Mouse (Mus musculus) urinary bladder, postnatal 25 days (tissue): ENCODE measurements around the gene Clstn3.
"Not testable (repeated sequence)": the region's sequence is repeated elsewhere in the genome, so short reads cannot be mapped to it uniquely, and the experiment has no call there.

Experiments
- DNase-seq: peaks from one replicate; pipeline ENCODE4 v3.0.0; 2022; ENCODE audit warnings: low spot score

Clstn3 gene

DNA sequence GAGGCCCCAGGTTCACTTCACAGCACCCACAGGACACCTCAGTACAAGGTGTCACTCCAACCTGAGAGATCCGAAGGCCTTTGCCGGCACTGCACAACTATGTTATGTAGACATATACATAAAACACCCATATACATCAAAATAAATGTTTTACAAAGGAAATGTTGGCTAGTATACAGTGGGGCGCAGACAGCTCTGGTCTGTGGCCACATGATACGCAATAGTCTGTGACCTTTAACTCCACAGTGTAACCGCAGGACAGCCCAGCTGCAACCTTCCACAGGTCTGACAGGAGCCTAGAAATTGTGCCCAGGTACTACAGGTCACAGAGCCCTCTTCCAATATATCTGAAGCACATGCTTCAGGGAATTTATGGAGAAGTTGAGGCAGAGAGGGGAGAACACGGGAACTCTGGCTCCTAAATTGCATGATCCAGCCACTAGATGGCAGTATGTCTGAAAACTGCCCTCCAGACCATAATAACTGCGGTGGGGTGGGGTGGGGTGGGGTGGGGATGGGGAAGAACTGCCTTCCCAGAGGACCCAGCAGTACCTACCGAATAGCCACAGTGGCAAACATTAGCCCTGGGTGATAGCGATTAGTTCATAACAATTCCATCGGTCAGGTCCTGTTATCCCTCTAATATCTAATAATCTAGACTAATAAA is 16.3 kb downstream of the Clstn3 start:
- no peak for DNase-seq

DNA sequence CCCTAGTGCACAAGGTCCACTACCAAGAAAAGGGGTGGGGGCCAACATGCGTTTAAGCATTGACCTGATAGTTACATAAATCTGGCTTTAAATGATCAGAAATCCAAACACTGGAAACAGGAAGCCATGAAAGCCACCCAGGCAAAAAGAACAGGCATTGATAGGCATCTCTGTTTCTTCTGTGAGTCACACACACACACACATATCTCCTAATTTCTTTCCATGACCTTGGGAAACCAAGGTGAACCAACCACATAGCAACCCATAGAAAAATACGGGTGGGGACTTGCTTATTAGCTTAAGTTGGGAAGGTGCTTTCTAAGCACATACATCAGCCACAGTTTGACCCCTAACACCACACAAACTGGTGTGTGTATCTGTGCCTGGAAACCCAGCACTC is 17.2 kb downstream of the Clstn3 start:
- DNase-seq, result no peak

DNA sequence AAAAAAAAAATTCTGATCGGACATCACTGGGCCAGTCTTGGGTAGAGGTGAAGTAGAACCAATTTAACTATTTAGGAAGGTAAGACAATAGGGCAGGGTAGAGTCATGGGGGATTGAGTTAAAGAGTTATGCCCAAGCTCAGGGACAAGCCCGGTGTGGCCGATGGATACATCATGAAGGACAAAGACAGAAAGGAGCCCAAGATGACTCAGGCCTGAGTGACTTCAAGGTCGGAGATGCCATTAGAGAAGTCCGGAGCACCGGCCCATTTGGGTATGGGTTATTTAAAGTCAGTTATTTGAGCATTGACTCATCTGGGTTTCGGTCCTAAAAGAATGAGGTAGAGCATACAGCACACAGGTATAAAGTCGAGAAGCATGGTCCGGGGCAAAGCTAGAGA is 18.1 kb downstream of the Clstn3 start:
- DNase-seq, result no peak

DNA sequence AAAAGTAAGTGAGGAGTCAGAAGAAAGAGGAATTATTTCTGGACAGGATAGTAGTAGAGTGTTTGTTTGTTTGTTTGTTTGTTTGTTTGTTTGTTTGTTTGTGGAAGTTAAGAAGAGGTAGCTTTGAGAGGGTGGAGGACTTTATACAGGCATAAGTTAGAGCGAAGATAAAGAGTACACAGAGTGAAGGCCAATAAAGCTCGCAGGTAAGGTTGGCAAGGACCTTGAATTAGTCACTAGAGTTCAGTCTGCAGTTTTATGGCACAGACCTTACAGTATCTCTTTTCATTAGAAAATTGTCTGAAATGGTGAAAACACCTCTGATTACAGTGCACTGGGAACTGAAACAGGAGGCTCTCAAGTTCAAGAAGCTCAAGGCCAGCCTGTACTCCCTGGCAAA is 18.6 kb downstream of the Clstn3 start:
- DNase-seq, result no peak

DNA sequence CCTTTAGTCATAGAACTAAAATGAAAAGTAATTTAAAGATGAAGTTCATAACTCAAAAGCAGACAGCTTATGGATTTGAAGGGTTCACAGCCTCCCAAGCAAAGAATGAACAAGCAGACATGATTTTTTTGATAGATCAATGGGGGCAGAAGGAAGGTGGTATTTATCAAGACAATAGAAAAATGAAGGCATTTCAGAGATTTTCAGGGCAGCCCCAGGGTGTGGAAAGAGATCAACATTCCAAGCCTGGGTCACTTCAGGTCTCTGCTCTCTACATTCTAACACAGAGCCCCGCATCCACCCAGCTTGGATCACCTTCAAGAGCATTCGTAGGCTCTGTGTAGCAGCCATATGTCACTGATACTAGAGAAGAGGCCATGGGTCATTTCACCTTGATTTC is 21.3 kb downstream of the Clstn3 start:
- DNase-seq, result no peak

DNA sequence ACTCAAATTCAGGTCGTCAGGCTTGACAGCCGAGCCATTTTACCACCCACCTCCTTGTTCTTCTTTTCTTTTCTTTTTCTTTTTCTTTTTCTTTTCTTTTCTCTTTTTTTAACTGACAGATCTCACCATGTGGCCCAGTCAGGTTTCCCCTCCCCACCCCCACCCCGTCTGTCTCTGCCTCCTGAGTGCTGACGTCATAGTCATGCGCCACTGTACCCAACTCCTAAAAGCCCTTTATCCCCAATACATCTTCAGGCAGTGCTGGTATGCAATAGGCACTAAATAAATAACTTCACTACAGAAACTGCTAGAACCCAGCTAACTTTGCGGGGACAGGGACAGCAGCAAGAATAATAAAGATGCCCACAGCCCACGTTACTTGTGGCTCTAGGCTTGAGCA is 28.3 kb downstream of the Clstn3 start:
- no peak for DNase-seq

DNA sequence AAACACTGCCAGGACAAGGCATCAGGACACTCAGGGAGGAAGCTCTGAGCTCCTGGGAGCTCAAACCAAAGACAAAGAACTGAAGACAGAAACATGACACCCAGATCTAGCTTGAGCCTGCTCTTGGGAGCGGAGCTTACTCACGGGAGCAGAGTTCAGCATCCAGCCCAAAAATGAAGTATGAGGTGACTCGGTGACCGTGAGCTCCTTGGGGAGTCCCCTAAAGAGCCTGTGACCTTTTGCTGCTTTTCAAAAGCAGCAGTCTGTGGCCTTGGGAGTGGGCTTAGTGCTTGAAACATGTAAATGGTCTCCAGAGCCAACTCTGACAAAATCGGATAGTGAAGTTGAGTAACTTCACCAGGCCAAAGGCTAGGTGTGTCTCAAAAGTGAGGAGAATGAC is 29.4 kb downstream of the Clstn3 start:
- DNase-seq, result no peak

DNA sequence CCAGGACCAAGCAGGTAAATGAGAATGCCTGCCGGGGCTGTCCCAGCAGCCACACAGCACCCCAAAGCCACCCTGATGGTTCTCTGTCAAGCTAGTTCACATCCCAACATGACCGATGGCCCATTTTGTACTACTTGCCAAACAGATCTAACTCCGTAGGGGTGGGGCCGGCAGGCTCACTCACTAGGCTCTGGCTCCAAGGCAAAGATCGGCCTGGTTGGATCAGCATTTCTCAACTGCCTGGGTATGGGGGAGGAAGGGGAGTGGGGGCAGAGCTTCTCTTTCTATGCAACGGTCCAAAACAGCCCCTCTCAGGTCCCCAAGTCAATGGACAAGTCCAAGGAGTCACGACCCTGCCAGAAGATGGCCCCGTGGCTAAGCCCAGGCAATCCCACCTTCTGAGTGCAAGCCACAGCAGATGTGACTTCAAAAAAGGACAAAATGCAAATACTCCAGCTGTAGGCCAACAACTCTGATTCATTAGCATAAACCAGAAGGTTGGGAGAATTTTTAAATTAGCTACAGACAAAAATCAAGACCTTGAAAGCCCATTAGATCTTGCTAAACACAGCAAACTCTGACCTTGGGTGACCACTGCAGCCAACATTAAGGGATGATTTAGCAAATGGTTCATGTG is 30.8 kb downstream of the Clstn3 start:
- DNase-seq, result no peak

DNA sequence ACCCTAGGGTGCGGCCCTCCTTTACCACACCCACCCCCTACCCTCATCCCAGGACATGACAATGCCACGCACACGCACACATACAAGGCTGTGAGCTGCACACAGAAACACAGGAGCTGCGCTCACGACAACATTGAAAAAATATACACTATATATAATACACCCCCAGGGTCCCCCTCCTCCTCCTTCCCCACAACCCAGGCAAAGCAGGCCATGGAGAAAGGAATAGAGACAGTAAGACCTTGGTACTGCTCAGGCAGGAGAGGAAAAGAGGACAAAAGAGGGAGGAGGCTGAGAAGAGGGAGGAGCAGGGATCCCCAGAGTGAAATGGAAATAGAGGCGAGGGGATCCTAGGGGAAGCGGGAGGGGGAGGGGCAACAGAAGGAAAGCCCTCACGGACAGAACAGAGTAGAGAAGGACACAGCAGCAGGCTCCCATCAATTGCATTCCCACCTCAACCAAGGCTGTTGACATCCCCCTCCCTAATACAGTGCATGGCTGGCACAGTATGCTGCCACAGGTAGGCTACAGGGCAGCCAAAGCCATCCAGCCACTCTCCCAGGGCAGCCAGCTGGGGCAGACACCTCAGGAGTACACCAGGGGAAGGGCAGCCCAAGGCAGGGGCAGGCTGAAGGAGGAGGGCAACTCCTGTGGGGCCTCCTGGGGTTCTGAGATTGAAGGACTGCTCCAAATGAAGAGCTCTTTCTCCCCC is 33.7 kb downstream of the Clstn3 start:
- no peak for DNase-seq

DNA sequence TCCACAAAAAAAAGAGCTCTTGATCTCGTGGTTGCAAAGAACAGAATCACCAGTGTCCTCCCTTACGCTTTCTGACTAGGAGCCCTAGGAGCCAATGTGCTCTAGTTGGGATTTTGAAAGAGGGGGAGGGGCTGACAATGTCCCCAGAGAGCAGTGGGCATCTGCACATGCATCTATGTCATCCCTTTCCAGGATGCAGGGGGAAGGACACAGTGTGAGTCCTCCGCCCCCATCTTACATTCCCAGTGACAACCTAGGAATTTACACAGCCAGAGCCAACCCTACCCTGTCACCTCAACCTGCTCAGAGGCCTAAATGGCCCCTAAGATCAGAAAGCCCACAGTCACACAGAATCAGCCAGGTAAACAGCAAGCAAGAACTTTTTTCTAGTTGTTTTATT is 34.2 kb downstream of the Clstn3 start:
- DNase-seq, result no peak

DNA sequence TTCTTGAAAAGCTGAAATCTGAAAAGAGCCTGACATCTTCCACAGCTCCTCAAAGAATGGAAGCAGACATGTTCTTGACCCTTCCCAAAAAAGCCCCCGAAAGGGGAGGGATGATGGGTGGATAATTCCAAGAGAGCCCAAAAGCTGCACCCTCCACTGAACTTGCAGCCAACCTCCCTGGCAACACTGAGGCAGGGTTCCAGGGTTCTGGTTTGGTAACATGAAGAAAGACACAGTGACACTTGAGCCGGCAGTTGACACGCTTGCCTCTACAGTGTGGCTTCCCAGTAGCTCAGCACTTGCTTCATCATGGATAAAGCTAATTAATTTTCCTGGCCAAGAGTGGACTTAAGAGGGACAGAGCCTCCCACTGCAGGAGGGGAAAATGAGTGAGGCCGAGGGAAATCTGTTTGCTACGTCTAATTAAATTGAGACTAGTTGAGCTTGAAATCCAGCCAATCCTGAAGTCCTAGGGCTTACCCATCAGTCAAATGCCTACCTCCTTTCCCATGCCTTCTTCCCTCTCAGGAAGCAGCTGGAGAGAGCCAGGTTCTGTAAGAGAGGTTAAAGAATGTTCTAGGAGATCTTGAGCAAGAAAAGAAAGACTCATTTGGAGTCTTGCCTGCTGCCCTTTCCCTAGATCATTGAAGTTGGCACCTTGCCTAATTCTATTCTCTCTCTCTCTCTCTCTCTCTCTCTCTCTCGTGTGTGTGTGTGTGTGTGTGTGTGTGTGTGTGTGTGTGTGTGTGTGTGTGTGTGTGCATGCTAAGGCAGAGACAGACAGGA is 36.6 kb downstream of the Clstn3 start:
- DNase-seq, result no peak

DNA sequence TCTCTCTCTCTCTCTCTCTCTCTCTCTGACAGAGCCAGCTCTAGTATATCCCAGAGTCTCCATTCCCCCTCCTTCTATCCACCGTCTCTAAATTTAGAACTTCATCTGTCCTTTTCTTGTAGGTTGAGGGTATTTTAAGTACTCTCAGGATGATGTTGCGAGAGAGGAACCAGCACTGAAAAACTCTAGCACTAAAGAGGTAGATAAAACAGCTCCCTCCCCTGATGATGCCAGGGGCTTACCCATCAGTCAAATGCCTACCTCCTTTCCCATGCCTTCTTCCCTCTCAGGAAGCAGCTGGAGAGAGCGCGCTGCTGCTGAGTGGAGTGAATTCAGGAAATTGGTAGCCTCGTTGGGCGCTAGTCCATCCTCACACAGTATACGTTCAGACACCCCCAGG is 37.3 kb downstream of the Clstn3 start:
- DNase-seq, result no peak

DNA sequence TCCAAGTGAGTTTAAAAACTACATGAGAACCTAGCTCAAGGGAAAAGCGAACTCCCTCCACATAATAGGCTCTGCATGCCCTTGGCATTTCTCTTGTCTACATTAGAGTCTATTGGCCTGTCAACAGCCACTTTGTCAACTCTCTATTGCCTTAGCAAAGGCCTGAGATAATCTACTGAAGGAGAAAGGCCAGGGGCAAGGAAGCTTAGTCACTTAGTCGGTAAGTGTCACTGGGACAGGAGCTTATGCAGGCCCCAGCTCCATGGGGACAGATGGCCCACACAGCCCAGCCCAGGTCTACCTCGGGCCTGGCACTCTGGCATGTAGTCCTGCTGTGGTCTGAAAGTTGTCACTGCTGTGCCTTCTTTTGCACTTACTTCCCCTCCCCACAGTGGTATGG is 38.0 kb downstream of the Clstn3 start:
- DNase-seq, result no peak

DNA sequence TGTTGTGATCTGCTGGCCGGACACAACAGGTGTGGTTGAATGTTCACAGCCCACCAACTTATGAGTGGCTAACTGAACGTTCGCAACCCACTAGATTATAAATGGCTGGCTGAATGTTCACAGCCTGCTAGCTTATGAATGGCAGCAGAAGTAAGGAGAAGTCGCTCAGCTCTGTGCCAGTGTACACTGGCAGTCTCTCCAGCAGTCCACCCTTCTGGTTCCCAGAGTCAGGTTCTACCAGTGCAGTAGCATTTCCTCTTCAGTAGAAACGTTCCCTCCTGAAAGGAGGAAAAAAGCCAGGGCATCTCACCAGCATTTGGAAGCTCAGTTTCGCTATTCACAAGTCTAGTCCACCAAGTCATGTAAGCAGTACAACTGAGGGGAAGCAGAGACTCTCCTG is 39.1 kb downstream of the Clstn3 start:
- no peak for DNase-seq

DNA sequence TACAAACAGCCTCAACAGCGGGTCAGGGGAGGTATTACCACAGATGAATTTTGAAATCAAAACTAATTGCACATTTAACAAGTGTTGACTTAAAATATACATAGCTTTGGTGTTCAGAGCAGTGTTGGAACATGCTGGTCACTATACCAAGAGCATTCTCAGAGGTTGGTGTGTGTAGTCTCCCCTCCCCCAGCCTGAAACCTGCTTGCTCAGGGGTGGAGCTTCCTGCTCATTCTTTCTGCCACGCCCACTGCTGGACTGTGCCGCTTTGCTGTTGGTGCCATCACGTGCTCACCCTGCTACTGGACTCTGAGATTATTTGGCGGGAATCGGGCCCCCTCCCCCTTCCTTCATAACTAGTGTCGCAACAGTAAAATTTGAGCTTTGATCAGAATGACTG is 39.6 kb downstream of the Clstn3 start:
- DNase-seq, result not testable (repeated sequence)

DNA sequence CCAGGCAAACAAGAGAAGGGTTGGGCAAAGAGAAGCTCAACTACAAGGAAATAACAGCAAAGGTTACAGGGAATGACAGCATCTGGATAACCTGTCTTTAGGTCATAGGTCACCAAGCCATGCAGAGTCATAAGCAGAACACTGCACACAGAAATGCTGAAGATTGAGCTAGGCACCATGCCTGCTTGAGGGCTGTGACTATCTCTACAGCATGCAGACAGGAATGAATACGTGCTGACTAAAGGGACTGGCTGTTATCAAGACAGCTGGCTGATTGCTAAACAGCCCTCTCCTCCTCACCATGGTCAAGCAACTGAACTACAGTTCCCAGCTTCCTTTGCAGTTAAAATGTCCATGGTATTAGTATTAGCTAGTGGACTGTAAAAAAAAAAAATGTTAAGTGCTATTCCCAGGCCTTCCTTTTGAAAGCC is 40.5 kb downstream of the Clstn3 start:
- DNase-seq, result no peak

DNA sequence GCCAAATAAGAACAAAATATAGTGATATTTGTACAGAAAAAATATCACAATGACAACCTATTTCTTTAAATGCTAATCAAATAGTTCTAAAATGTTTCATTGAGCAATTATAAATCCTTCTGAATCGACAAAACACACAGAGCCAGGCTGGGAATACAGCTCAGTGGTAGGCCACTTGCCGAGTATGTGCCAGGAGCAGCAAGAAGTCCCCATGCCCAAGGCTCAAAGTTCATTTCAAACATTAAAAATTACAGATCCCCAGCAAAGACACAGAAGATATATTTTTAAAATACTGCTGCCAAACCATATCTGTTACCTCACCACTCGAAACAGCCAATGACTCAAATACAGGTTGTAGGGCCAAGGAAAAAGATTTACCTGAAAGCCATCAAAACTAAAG is 45.9 kb downstream of the Clstn3 start:
- no peak for DNase-seq

DNA sequence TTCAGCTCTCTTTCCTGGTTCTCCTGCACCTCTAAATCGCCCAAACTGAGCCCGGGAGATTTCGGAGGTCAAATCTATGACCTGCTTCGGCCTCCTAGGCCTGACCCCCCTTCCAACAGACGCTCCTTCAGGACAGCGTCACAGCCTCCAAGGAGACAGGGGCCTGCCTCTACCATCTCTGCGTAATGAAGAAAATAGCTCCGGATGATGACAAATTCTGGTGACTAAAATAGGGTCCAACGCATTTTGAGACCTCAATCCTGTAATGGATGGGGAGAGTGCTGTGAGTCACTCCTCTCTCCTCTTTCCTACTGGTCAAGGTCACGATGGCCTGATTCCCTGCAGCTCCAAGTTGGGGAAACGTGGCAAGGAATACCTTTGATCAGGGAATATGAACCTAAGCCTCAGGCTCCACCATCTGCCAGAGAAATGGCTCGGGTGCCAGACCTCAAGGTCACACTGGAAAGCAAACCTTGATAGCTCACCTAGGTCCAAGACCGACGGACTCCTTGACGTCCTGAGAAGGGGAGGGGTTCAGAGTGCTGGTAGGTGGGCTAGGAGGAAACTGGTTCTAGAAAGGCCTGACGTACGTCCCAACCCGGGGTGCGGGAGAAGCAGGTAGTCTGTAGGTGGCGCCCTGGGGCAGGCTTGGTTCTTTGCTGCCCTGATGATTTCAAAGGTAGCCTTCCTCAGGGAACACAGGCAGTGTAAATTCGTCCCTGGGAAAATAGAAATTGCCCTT is 49.1 kb downstream of the Clstn3 start:
- peak; percentile 73 for DNase-seq

DNA sequence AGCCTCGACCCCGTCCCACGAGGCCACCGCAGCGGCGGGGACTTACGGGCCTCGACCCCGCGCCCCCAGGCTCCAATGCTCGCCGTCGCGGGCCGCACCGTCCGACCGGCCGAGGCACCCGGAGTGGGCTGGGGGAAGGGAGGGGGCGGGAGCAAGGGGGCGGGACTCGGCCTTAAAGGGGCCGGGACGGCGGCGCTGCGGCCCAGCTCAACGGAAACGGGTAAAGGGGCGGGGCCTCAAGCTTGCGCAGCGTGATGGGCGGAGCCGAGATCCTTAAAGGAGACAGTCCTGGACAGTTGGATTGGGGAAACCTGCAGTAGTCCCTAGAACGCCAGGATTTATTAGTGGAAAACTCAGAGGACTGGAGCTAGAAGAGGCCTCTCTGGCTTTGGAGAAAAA is 49.7 kb downstream of the Clstn3 start, which contains the start of gene Pex5:
Gene Pex5 (minus strand): TSS at position 141 of the 399 bp plus-strand sequence.
- peak; percentile 92 for DNase-seq

DNA sequence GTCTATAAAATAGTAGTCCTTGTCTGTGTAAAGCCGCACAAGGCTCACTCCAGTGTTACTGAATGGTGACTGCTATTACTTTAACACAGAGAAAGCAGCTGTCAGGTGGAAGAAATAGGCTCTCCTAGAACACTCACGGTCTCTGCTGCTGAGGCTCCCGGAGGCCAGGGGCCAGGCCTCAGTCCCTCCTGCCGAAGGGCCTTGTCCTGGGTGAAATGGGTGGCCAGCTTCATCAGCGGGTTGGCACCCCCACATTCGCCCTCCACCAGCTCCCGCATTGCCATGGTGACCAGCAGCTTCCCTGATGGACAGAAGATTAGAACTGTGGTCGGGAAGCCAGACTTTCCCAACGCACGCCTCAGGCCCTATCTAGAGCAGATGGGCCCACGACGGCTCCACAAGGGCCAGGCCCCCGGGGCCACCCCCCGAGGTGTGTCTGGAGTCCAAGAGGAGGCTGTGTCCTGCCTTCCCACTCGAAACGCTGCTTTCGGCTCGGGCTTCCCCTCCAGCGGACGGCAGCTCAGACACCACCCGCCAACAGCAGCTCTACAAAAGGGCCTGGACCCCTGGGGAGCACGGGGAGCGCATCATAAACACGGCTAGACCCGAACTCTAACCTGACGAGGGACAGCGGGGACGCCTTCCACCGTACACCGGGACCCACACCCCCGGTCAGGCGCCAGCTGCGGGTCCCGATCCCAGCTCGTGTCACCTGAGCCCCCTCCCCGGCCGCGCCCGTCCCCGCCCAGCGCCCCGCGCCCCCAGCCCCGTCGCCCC is 50.3 kb downstream of the Clstn3 start:
- peak; percentile 34 for DNase-seq

DNA sequence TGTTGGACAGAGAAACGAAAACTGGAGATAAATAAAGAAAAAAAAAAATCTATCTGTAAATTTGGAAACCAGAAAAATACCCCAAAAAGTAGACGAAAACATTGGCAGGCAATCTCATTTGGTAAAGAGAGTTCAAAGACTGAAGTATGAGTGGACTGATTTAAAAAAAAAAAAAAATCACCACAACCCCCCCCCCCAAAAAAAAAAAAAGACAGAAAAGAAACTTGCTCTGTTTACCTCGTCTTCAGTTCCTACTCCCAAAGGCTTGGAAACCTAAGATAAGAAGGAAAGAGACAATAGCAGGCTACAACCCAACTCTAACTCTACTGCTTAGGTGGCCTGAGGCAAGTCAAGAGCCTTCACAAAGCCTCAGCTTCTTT is 50.8 kb downstream of the Clstn3 start:
- DNase-seq, result no peak
